Mouse (Mus musculus) liver, embryonic 11.5 days (tissue): ENCODE data around the gene Fmo3. TPM values are rescaled to one million over a fixed set of nuclear protein-coding genes. Genes with fewer than 3 reads are reported as not detected.

Experiments
- ATAC-seq: fragments of 200-750 bp; cut with Nextera tagmentation; replicated peaks from 2 replicates; pipeline ENCODE4 v1.8.0; 2017; ENCODE audit warnings: moderate number of reproducible peaks, mild to moderate bottlenecking, moderate TSS enrichment, moderate library complexity; ENCODE audit not compliant: low FRiP score
- DNase-seq: peaks from one replicate; pipeline ENCODE4 v3.0.0-alpha.2; 2017; ENCODE audit warnings: low spot score
- H3K27ac ChIP-seq: fragments of 300-500 bp; sonication (generic); 2 replicates; pipeline ENCODE4 v1.5.1; 2014; ENCODE audit warnings: mild to moderate bottlenecking, low read depth, low read length, control low read depth
- H3K27me3 ChIP-seq: fragments of 300-500 bp; sonication (generic); replicated peaks from 2 replicates; pipeline ENCODE4 v1.6.1; 2014; ENCODE audit warnings: low read length, mixed read lengths; ENCODE audit not compliant: control insufficient read depth, insufficient read depth
- H3K36me3 ChIP-seq: fragments of 300-500 bp; sonication (generic); 2 replicates; pipeline ENCODE4 v1.6.1; 2014; ENCODE audit warnings: mild to moderate bottlenecking, low read length, moderate library complexity, mixed read lengths; ENCODE audit not compliant: control insufficient read depth, insufficient read depth
- H3K4me1 ChIP-seq: fragments of 300-500 bp; sonication (generic); replicated peaks from 2 replicates; pipeline ENCODE4 v1.6.1; 2014; ENCODE audit warnings: low read length, mixed read lengths; ENCODE audit not compliant: control insufficient read depth, insufficient read depth
- H3K4me2 ChIP-seq: fragments of 300-500 bp; sonication (generic); 2 replicates; pipeline ENCODE4 v1.6.1; 2014; ENCODE audit warnings: mild to moderate bottlenecking, control low read depth, moderate library complexity
- H3K4me3 ChIP-seq: fragments of 300-500 bp; sonication (generic); 2 replicates; pipeline ENCODE4 v1.5.1; 2014; ENCODE audit warnings: low read depth, low read length, control low read depth
- H3K9ac ChIP-seq: fragments of 300-500 bp; sonication (generic); 2 replicates; pipeline ENCODE4 v1.6.1; 2014; ENCODE audit warnings: low read depth, low read length, control low read depth
- H3K9me3 ChIP-seq: fragments of 300-500 bp; sonication (generic); 2 replicates; pipeline ENCODE4 v1.6.1; 2016; ENCODE audit warnings: low read length, inconsistent platforms, mixed read lengths; ENCODE audit not compliant: control insufficient read depth
- WGBS: fragments of 180-500 bp; shearing (Covaris S2); extraction: QIAGEN DNeasy Blood & Tissue Kit; methylation state at CpG from one replicate; pipeline ENCODE4 v1.1.7; 2014; 5-methylcytosine and 5-hydroxymethylcytosine counted together
- polyA plus RNA-seq: library from polyadenylated mRNA; unstranded; fragments of >200 nt; fragmentation: Nextera tagmentation; extraction: Ambion mirVana; gene quantifications from 2 replicates; pipeline ENCODE4 v1.2.1, GENCODE M21; 2014

The Fmo3 gene
- polyA plus RNA-seq, 1 experiment from 2014 or later = not detected

DNA sequence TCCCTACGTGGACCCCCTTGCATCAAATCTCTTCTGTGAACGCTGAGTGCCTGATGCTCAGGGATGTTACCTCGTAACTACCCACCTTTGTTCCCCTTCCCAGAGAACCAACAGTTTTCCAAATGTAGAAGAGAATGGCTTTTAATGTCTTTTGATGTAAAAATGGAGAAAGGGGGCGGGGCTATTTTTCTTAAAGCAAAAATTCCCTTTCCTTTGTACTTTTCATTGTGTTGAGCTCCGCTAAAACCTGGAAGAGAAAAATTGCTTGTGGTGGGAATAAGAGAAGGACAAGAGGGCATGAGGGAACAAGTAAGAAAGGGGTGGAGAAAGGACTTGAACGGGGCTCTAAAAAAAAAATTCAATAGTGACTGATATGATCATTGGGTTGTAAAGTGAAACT lies 46.9 kb downstream of the Fmo3 start, which contains the start of gene Fmo6:
Fmo6 (minus strand) TSS at position 101 of the 400 bp plus-strand sequence.
- no peak within 1 kb of the TSS for H3K27ac ChIP-seq
- H3K9me3 ChIP-seq = no peaks in the 10 kb centered on the region
- no peak within 1 kb of the TSS for H3K9ac ChIP-seq
- H3K4me2 ChIP-seq = no peak within 1 kb of the TSS
- WGBS = 77% methylated on average over 6 of the region's 6 CpGs
- no peaks in the 10 kb centered on the region for H3K4me1 ChIP-seq
- DNase-seq (no peak), ATAC-seq (no peak)
- no peak within 1 kb of the TSS for H3K4me3 ChIP-seq
- no peaks in the 10 kb centered on the region for H3K36me3 ChIP-seq
- no peaks in the 10 kb centered on the region for H3K27me3 ChIP-seq

DNA sequence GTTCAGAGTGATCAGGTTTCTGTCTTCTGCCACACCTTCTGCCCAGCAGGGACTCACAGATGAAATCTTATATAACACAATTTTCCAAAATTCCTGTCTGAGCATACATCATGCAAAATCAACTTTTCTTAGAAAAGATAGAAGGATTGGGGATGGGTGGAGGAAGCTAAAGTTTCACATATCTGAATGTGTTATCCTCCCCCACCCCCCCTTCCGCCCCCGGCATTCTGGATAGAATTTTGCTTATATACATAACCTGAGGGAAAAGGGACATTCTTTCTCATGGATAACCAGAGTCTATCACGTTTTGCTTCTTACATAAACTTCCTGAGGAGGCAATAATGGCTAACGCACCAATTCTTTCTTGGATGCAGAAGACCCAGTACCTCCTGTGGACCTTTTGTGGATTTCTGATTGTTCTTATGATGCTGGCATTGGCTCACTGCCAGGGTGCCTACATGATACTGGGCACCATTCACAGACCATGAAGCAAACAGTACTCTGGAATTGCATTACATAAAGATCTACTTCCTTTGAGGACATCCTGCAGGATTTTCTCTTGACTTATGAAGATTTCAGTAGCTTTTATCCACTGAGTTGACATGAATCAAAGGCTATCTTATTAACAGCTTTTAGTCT lies 49.8 kb downstream of the Fmo3 start:
- H3K4me1 ChIP-seq = no peaks in the 10 kb centered on the region
- no peaks in the 10 kb centered on the region for H3K27me3 ChIP-seq
- H3K9me3 ChIP-seq = no peaks in the 10 kb centered on the region
- ATAC-seq (no peak), DNase-seq (no peak)
- H3K4me2 ChIP-seq = no peak overlapping the region
- H3K36me3 ChIP-seq = no peaks in the 10 kb centered on the region
- no peak overlapping the region for H3K27ac ChIP-seq
- H3K4me3 ChIP-seq = no peak overlapping the region
- no peak overlapping the region for H3K9ac ChIP-seq
- WGBS = 78% methylated on average over 4 of the region's 4 CpGs

DNA sequence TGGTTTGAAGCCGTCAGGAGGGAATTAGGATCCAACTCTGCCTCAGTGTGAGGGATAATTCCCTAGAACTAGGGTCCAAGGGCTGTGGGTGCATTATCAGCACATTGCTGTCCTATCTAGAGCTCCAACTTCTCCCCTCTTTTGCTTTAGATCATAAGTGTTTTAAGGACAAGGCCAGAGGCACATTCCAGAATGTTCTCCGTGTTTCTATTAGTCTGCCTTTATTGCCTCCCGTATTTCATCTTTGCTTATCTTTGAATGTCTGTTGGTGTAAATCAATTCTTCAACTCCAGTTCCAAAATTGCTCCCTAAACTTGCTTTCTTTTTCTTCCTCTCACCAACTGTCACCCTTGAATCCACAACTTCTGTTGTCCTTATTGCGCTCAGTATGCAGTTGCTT lies 51.9 kb downstream of the Fmo3 start:
- no peak overlapping the region for H3K27ac ChIP-seq
- H3K36me3 ChIP-seq = no peaks in the 10 kb centered on the region
- no peaks in the 10 kb centered on the region for H3K9me3 ChIP-seq
- no peak overlapping the region for H3K9ac ChIP-seq
- H3K4me3 ChIP-seq = no peak overlapping the region
- no peaks in the 10 kb centered on the region for H3K27me3 ChIP-seq
- H3K4me1 ChIP-seq = no peaks in the 10 kb centered on the region
- DNase-seq (no peak), ATAC-seq (no peak)
- H3K4me2 ChIP-seq = no peak overlapping the region
- WGBS = 80% methylated on average over 4 of the region's 4 CpGs

DNA sequence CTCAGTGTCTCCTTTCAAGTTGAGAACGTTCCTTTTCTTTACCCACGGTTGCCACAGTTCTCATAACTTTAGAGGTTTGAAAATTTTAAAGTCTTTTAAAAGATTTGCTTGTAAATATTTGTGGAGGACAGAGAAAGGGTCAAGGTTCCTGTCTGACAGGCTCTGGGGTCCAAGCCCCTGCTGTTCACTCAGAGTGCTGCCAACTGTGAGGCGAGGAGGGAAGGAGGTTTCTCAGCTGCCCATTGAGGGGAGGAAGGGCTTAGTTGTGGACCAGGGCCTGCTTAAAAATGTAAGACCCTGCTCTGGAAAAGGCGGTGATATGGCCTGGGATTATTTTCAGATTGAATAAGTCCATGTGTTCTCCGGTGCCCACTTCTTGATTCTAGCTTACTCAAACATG lies 52.4 kb downstream of the Fmo3 start:
- H3K27ac ChIP-seq = no peak overlapping the region
- 77% methylated on average over 5 of the region's 5 CpGs for WGBS
- H3K4me1 ChIP-seq = no peaks in the 10 kb centered on the region
- no peaks in the 10 kb centered on the region for H3K9me3 ChIP-seq
- no peak overlapping the region for H3K9ac ChIP-seq
- no peak overlapping the region for H3K4me3 ChIP-seq
- H3K36me3 ChIP-seq = no peaks in the 10 kb centered on the region
- no peak for ATAC-seq
- no peak overlapping the region for H3K4me2 ChIP-seq
- DNase-seq = no peak
- H3K27me3 ChIP-seq = no peaks in the 10 kb centered on the region

DNA sequence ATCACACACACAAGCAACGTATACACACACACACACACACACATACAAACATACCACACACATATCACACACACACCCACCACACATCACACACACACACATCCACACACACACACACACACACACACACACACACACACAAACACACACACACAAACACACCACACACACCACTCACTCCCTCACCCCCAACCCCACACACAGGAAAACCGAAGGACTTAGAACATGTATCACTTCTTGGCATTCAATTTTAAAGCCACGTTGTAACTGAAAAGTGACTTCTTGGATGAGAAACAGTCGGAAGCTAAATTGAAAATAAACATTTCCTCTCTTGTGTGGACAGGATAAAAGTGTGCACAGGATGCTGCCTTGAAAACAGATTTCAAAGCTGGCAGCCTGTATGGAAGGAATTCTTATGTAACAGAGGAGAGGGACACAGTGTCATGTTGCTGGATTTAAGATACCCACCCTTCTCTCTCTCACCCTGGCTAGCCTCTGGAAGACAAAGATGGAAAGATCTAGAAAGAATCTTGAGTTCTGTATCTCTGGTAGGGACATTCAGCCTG lies 52.9 kb downstream of the Fmo3 start:
- Histone ChIP-seq H3K4me3 (no peak overlapping the region), H3K27ac (no peak overlapping the region), H3K36me3 (no peaks in the 10 kb centered on the region), H3K4me2 (no peak overlapping the region), H3K9me3 (no peaks in the 10 kb centered on the region), H3K4me1 (no peaks in the 10 kb centered on the region), H3K9ac (no peak overlapping the region), H3K27me3 (no peaks in the 10 kb centered on the region)
- no peak for ATAC-seq
- WGBS = 68% methylated on average over 4 of the region's 4 CpGs
- DNase-seq = no peak

DNA sequence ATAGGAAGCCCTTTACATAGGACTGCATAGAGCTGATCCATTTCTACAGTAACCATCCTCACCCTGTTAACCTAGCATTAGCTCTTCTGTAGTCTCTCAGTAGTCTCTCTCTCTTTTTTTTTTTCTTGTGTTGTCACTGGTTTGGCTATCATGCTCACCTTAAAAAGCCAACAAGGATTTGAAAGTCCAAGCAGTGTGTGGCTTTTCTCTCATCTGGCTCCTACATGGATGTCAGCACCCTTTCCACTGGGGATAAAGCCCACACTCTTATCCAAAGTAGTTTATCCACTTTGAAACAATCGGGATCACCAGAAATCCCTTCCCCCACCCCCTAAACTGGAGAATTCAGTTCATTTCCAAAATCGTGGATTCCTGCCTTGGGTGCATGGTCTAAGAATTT lies 53.7 kb downstream of the Fmo3 start:
- no peak for DNase-seq
- H3K4me2 ChIP-seq = no peak overlapping the region
- no peaks in the 10 kb centered on the region for H3K9me3 ChIP-seq
- no peaks in the 10 kb centered on the region for H3K4me1 ChIP-seq
- H3K27me3 ChIP-seq = no peaks in the 10 kb centered on the region
- H3K36me3 ChIP-seq = no peaks in the 10 kb centered on the region
- ATAC-seq = no peak
- H3K9ac ChIP-seq = no peak overlapping the region
- no peak overlapping the region for H3K27ac ChIP-seq
- WGBS = 64% methylated on average over 2 of the region's 2 CpGs
- H3K4me3 ChIP-seq = no peak overlapping the region

DNA sequence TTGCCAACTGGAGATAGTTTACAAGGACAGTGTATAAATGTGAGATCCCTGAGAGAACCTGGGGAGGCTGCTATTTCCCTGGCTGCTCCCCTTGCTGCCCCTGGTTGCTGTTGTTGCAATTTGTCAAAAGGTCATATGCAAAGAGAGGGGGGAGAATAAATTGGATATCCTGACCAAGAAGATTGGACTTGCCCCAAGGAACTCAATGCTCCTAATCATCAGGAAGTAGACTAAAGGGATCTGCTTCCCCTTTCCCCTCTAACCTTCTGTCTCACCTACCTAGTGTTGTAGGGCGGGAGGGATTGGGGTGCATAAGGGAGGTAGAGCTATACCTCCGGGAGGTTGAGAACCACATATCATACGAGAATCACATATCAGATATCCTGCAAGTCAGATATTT lies 55.2 kb downstream of the Fmo3 start:
- H3K4me3 ChIP-seq = no peak overlapping the region
- no peak overlapping the region for H3K4me2 ChIP-seq
- ATAC-seq (no peak), DNase-seq (no peak)
- H3K36me3 ChIP-seq = no peaks in the 10 kb centered on the region
- no peaks in the 10 kb centered on the region for H3K4me1 ChIP-seq
- WGBS = 78% methylated on average over 3 of the region's 3 CpGs
- no peak overlapping the region for H3K27ac ChIP-seq
- no peak overlapping the region for H3K9ac ChIP-seq
- H3K9me3 ChIP-seq = no peaks in the 10 kb centered on the region
- no peaks in the 10 kb centered on the region for H3K27me3 ChIP-seq

DNA sequence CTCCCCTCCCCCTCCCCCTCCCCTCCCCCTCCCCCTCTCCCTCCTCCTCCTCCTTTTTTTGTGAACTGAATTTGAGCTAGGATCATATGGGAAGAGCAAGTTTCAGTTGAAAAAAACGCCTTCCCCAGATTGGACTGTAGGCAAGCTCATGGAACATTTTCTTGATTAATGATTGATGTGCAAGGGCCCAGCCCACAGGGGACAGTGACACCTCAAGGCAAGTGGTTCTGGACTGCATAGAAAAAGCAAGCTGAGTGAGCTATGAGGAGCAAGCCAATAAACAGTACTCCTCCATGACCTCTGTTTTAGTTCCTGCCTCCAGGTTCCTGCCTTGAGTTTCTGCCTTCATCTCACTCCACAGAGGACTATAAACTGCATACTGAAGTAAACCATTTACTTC lies 59.2 kb downstream of the Fmo3 start:
- Histone ChIP-seq H3K9me3 (no peaks in the 10 kb centered on the region), H3K27me3 (no peaks in the 10 kb centered on the region), H3K4me2 (no peak overlapping the region), H3K27ac (no peak overlapping the region), H3K4me1 (no peaks in the 10 kb centered on the region), H3K36me3 (no peaks in the 10 kb centered on the region), H3K4me3 (no peak overlapping the region), H3K9ac (no peak overlapping the region)
- DNase-seq (no peak), ATAC-seq (no peak)
- 58% methylated on average over 1 of the region's 1 CpGs for WGBS

DNA sequence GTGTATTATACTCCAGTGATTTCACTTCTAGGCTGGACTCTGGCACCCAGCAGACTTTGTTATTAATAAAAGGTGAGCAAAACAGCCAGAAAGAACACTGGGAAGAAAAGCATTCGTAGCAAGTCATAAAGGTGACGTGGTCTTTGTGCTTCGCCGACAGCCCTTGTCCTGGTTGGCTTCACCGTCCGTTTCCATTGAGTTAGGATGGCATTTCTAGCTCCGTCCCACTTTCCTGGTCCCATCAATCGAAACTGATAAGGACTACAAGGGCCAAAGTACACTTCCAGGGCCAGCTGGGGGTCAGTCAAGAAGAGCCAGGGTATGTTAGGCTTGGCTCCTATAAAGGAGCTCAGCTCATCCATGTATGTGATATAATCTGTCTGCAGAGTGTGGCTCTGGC lies 67.7 kb downstream of the Fmo3 start:
- no peak overlapping the region for H3K4me3 ChIP-seq
- H3K27me3 ChIP-seq = no peaks in the 10 kb centered on the region
- no peak overlapping the region for H3K9ac ChIP-seq
- H3K9me3 ChIP-seq = no peaks in the 10 kb centered on the region
- ATAC-seq = no peak
- DNase-seq = no peak
- WGBS = 71% methylated on average over 8 of the region's 8 CpGs
- no peak overlapping the region for H3K4me2 ChIP-seq
- H3K36me3 ChIP-seq = no peaks in the 10 kb centered on the region
- no peaks in the 10 kb centered on the region for H3K4me1 ChIP-seq
- H3K27ac ChIP-seq = no peak overlapping the region
